Mouse (Mus musculus): Measurements from ENCODE around the gene Rph3al.

Rph3al gene

DNA sequence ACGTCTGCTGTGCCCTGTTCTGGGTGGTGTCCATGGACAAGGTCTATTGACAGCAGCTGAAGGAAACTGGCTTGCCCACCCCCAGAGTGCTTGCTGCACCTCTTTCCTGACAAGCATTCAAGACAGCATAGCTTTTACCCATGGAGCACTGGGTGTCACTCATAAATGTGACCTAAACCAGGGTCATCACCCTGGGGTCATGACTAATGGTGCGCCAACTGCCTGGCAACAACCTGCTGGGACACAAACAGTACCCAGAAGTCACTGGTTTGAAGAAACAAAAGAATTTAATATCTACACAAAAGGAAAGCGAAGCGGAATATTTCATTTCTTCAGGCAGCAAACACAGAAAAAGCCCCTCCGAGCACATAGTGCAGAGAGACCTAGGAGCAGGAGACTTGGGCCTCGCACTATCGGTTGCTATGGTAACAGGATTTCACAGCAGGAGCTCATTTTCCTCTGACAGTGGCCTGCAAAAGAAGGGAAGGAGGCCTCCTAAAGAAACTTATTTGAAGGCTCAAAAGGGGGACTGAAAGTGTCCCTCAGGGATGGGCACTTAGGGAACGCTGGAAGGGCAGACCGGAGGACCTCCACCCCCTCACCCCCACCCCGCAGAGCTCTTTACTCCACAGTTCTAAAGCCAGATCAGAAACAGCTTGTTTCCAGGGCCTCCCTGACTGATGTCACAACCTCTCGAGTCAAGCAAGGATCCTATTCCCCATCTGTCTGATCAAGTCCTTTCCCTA, 25.7 kb upstream of the Rph3al start:
- no peak for TF ChIP-seq GATA4 (IDR thresholded peaks at IDR 0.05; ENCODE audit: insufficient replicate concordance, low read length)

DNA sequence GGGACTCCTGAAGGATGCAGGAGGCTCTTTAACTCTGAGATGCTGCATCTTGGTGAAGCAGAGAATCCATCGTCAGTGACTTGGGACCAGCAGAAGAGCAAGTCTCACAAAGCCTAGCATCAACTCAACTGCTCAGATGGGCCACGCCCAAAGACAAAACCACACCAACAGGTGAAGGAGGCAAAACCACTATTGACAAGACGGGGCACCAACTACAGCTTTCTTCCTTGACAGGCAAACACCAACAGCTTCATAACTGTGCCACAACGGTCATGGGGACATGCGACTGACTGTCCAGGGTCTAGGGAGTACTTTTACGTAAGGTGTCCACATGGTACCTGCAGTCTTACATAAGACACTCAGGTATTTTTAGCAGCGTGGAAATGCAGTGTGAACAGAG, 23.6 kb upstream of the Rph3al start:
- no peak for TF ChIP-seq GATA4 (IDR thresholded peaks at IDR 0.05; ENCODE audit: insufficient replicate concordance, low read length)

- TF ChIP-seq GATA4 (IDR thresholded peaks at IDR 0.05; ENCODE audit: insufficient replicate concordance, low read length): no peak
Measured at GRCm38 (mm10) chr11:75957124-75957832, 19.0 kb upstream of the Rph3al start.

DNA sequence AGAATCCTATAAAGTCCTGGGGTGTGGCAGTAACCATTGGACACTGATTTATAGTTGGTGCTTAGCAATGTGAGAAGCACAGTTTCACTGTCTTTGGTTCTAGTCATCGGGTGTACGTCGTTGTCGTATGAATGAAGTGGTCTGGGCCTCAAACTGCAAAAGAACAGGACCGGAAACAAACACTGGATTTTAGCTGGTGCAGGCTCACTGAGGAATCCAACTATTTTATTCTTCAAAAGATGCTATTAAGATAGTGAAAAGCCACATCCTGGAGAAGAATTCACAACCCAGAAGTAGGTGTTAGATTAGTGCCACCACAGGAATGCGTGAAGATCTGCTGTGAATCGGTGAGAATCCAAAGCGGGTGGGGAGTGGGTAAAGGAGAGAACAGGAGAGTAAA, 18.4 kb upstream of the Rph3al start:
- no peak for TF ChIP-seq GATA4 (IDR thresholded peaks at IDR 0.05; ENCODE audit: insufficient replicate concordance, low read length)

- TF ChIP-seq GATA4 (IDR thresholded peaks at IDR 0.05; ENCODE audit: insufficient replicate concordance, low read length): no peak
Measured at GRCm38 (mm10) chr11:75954896-75955295, 16.7 kb upstream of the Rph3al start.

- TF ChIP-seq GATA4 (IDR thresholded peaks at IDR 0.05; ENCODE audit: insufficient replicate concordance, low read length): no peak
Measured at GRCm38 (mm10) chr11:75951895-75952294, 13.7 kb upstream of the Rph3al start.

DNA sequence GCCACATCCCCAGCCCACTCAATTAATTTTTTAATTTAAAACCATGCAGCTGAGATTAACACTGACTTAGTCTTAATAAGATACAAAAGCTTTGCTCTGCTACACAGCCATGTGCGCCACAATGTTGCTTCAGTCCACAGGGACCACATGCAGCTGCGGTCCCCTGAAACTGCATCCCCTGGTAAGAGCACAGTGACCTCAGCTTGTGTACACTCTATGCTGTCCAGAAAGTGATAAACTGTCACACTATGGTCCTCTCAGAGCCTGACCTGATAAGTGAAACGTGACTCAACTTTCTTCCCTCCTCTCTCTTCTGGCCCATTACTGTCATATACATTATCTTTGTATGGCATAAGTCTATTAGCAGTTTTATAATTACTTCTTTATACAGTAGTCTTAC, 12.2 kb upstream of the Rph3al start:
- no peak for TF ChIP-seq GATA4 (IDR thresholded peaks at IDR 0.05; ENCODE audit: insufficient replicate concordance, low read length)

GRCm38 (mm10) chr11:75948789-75949188, 10.6 kb upstream of the Rph3al start:
- TF ChIP-seq GATA4 (IDR thresholded peaks at IDR 0.05; ENCODE audit: insufficient replicate concordance, low read length): no peak

GRCm38 (mm10) chr11:75947223-75947622, 9.0 kb upstream of the Rph3al start:
- no peak for TF ChIP-seq GATA4 (IDR thresholded peaks at IDR 0.05; ENCODE audit: insufficient replicate concordance, low read length)

GRCm38 (mm10) chr11:75945805-75946450, 7.7 kb upstream of the Rph3al start:
- TF ChIP-seq GATA4 (IDR thresholded peaks at IDR 0.05; ENCODE audit: insufficient replicate concordance, low read length): no peak

- TF ChIP-seq GATA4 (IDR thresholded peaks at IDR 0.05; ENCODE audit: insufficient replicate concordance, low read length): no peak
Measured at GRCm38 (mm10) chr11:75937370-75937871, 808 bp downstream of the Rph3al start.

GRCm38 (mm10) chr11:75935819-75936430, 2.3 kb downstream of the Rph3al start:
- TF ChIP-seq GATA4 (IDR thresholded peaks at IDR 0.05; ENCODE audit: insufficient replicate concordance, low read length): peak; percentile 33; the same call in 1 of the 2 replicates

DNA sequence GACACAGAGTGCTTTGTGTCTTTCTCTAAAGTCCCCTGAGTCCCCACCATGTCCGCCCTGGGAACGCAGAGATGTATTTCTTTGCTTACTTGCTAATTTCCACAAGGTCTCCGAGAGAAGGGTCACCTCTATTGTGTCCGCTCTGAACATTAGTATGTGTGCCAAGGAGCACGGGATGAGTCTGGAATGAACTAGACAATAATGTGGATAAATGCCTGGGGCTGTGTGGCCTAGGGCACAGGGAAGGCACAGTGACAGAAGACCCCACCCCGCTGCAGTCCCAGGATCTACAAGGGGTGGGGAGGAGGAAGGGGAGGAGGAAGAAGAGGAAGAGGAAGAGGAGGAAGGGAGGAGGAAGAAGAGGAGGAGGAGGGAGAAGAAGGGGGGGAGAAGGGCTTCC, 3.8 kb downstream of the Rph3al start:
- no peak for TF ChIP-seq GATA4 (IDR thresholded peaks at IDR 0.05; ENCODE audit: insufficient replicate concordance, low read length)

DNA sequence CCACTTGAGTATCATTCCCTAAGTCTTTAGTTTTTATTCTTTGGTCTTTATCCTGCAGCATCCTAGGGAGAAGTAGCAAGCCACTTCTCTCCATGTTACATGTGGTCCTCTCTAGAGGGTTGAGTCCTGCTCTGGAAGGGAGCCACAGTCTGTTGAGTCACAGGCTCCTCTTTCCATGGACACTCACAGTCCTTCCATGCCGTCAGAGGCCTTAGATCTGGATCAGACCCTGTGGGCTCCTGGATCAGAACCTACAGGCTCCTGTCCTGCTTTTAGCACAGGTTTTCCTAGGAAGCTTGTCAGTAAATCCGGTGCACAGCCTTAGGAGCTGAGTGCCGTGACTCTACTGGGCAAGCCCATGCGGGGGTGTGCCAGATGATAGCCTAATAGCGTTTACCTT, 4.9 kb downstream of the Rph3al start:
- TF ChIP-seq GATA4 (IDR thresholded peaks at IDR 0.05; ENCODE audit: insufficient replicate concordance, low read length): no peak

DNA sequence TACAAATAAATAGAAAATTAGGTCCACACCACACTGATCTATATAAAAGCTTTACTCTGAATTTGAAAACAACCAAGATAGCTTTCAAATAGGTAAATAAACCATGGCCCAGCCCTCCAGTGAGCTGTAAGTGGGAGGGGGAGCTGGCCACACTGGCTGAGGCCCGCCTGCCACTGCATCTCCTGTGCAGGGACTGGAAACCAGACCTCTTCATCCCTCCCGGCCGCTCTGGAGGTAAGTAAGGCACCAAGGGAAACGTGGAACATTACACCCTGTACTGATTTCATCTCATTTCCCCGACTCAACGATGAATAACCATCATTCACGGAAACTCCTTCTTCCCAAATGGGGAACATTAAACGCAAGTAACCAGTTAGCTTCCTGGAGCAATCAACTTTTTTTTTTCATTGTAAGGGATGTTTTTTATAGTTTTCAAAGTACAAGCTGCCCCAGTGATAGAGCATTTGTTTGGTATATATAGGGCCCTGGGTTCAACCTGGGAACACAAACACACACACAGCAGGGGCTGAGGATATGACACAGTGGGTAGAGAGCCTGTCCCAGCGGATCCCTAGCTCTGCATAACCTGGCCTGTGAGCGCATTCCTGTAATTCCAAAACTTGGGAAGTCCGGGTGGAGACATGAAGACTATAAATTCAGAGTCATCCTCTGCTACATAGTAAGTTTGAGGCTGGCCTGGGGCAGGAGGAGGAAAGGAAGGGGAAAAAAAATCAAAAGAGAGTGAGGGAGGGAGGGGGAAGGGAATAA, 7.1 kb downstream of the Rph3al start:
- no peak for TF ChIP-seq GATA4 (IDR thresholded peaks at IDR 0.05; ENCODE audit: insufficient replicate concordance, low read length)

All from liver, adult (tissue).